Mouse (Mus musculus): ENCODE data around the gene 6030408B16Rik. TPM values are rescaled to one million over a fixed set of nuclear protein-coding genes. Genes with fewer than 3 reads are reported as not detected.

Gene 6030408B16Rik
- 1 to 10 TPM in 2 of 26 experiments, under 1 TPM in 11, not detected in 13; 0.35 to 1.2 (median 0.49) TPM for total RNA-seq (2018; cell fraction: chromatin; rRNA removed)
- total RNA-seq (2018; cell fraction: cytosol; rRNA removed) = not detected
- 1 to 10 TPM in 1 of 26 experiments, under 1 TPM in 3, not detected in 22; 0.39 to 1.3 (median 0.60) TPM for total RNA-seq (2018; cell fraction: nucleus; rRNA removed)
- polyA plus RNA-seq (2018) = not detected in 3 replicates

DNA sequence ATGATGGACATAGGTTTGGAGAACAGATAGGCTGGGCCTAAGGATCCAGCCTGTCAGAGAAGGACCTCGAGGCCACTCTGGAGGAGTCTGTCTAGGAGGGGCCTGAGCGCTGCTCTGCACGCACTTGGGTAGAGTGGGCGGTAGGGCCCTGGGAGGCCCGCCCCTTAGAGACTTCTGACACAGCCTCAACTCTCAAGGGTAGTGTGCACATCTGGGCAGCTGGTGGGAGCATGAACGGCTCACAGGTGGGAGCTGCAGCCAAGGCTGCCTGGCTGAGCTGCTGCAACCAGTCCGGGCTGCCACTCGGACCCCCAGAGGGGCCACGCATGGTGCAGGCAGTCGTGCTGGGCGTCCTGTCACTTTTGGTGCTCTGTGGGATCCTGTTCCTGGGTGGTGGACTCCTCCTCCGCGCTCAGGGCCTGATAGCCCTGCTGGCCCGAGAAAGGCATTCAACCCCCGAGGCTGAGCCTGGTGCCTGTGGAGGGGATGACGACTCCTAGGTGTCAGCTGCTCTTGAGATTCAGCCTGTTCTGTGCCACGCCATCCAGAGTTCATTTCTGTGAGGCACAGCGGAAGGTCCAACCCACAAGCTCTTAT is at the start of gene 6030408B16Rik:
Gene 6030408B16Rik, plus strand, starts transcription at position 188 of the 597 bp plus-strand sequence.
- 87% methylated on average over 18 of the region's 18 CpGs for WGBS (ENCODE audit: missing documents)
- peaks cover 35% of the 10 kb centered on the region for H3K36me3 ChIP-seq (ENCODE audit: inconsistent target)
- no peak within 1 kb of the TSS for H3K27ac ChIP-seq
- H3K79me2 ChIP-seq (ENCODE audit: inconsistent target) = peaks cover 8% of the 10 kb centered on the region; the same call in 1 of the 2 replicates
- no peak within 1 kb of the TSS for H3K4me3 ChIP-seq (ENCODE audit: inconsistent target)

DNA sequence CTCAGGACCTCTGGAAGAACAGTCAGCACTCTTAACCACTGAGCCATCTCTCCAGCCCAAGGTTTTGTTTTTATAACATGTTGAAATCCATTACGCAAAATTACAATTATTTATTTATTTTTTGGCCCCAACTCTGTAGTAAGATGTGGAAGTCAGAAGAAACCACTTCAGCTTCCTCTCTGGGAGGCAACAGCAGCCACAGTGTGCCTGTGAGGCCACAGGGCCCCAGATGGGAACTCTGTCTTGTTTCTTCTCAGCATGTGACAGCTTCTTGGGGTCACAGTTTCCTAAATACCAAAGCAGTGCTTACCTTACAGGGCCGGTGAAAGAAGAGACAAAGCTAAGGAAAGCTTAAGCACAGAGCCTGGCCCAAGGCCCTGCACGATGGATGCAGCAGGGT is 49.0 kb upstream of the 6030408B16Rik start:
- Histone ChIP-seq H3K36me3 (ENCODE audit: inconsistent target) (no peaks in the 10 kb centered on the region), H3K79me2 (ENCODE audit: inconsistent target) (no peaks in the 10 kb centered on the region), H3K4me3 (ENCODE audit: inconsistent target) (no peak overlapping the region), H3K27ac (peak overlapping the region; percentile 50)
- WGBS (ENCODE audit: missing documents) = 0% methylated on average over 3 of the region's 3 CpGs

DNA sequence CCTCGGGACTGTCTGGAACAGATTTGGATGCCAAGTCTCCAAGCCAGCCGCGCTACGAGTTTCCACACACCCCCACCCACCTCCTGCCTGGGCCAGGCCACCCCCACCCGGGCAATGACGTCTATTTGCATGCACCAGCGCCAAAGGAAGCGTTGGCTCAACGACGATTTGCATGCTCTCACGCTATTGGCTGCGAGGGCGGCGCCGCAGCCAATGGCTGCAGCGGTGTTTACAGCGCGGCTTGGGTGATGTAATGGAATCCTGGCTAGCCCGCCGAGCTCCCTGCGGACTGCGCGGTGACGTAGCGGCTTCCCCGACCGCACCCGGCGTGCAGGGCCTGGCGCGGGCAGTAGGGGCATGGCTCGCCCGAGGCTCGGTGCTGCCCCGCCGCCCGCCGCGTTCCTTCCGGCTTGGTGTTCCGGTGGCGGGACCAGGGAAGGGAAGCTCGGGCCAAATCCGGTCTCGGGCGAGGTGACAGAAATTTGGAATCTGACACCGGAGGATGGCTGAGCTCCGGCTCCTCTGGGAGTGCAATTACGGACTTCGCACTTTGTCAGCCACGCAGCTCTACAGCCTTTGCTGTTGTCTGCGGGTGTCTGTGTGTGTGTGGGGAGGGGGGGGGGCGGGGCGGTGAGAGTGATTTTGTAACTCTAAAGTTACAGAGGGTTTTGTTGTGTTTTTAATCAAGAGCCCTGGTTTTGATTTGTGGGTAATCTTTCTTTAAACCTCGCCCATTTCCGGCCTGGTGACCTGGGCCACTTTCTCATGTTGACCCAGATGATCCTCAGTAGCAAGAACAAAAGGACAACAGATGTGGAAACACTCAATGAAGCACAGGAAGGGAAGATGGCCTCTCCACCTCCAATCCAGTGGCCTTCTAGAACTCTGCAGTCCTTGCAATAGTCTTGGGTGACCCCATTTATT is 46.5 kb upstream of the 6030408B16Rik start:
- Histone ChIP-seq H3K79me2 (ENCODE audit: inconsistent target) (no peaks in the 10 kb centered on the region), H3K4me3 (ENCODE audit: inconsistent target) (peak overlapping the region; percentile 22), H3K27ac (peak overlapping the region; percentile 56), H3K36me3 (ENCODE audit: inconsistent target) (no peaks in the 10 kb centered on the region)
- under 1% methylated on average over 40 of the region's 56 CpGs for WGBS (ENCODE audit: missing documents)

DNA sequence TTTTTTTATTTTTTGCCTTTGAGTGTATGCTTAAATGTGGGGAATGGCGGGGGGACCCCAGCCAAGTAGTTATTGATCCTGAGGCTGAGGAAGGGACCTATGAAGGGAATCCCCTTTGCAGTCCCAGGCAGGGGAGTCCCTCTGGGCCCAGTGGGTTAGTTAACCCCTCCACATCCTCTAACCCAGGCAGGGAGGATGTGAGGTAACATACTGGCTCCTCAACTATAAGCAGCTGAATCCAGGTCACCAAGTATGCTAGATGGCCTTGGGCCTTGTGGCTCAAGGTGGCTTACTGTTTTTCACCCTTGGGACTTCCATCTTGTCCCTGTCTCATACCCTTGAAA is 45.9 kb upstream of the 6030408B16Rik start:
- no peaks in the 10 kb centered on the region for H3K36me3 ChIP-seq (ENCODE audit: inconsistent target)
- H3K27ac ChIP-seq = peak overlapping the region; percentile 56
- WGBS (ENCODE audit: missing documents) = 90% methylated on average over 1 of the region's 1 CpGs
- no peak overlapping the region for H3K4me3 ChIP-seq (ENCODE audit: inconsistent target)
- H3K79me2 ChIP-seq (ENCODE audit: inconsistent target) = no peaks in the 10 kb centered on the region

DNA sequence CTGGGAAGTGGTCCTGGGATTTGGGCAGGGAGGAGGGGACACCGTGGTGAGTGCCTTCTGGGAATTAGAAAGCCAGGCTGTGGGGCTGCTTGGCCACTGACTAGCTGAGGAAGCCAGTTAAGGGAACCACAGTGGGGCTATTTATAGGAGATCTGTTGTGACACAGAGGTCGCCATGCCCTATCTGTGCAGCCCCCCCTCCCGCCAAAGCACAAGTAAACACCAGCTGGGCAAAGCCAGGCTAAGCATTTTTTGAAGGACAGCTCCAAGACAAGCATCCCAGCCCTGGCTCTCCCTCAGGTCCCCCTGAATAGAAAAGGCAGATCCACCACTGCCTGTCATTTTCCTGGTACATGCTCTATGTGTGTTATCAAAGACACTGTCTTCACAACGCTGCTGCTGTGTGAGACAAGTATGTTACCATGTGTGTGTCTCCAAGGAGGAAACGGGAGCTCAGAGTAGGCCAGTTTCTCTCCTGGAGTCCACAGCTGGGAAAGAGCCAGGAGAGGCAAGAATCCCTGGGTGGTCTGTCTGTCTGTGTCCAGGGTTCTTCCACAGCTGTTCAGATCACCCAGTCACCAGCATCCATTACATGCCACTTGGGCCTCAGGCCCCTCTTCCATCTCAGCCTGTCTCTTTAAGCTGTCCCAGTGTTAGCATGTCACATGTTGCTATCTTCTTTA is 44.8 kb upstream of the 6030408B16Rik start:
- Histone ChIP-seq H3K36me3 (ENCODE audit: inconsistent target) (no peaks in the 10 kb centered on the region), H3K27ac (peak overlapping the region; percentile 19; the same call in 1 of the 2 replicates), H3K4me3 (ENCODE audit: inconsistent target) (no peak overlapping the region), H3K79me2 (ENCODE audit: inconsistent target) (no peaks in the 10 kb centered on the region)
- WGBS (ENCODE audit: missing documents) = 25% methylated on average over 5 of the region's 5 CpGs

DNA sequence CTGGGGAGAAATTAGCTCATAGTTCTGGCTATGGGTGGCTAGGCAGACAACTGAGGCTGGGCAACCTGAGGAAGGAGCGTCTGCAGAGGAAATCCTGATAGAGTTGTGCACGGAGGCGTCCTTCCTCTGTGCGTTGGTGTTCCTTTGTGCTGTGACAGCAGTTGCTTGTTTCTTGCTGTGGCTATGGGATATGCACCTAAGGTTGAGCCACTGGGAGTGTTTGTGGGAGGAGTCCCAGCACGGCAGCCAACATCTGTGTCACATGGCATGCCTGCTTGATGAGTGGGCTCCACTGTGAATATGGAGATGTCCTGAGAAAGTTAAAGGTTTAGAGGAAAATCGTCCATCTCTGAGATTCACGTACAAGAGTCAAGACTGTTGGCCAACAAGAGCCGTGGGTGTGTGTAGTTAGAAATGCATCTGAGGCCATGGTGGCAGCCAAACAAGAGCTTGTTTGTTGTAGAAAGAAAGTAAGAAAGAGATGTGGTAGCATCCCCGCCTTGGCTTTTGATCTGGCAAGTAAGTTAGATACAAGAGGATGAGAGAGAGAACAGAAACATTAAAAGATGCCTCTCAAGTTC is 42.7 kb upstream of the 6030408B16Rik start:
- Histone ChIP-seq H3K4me3 (ENCODE audit: inconsistent target) (no peak overlapping the region), H3K79me2 (ENCODE audit: inconsistent target) (no peaks in the 10 kb centered on the region), H3K27ac (no peak overlapping the region), H3K36me3 (ENCODE audit: inconsistent target) (no peaks in the 10 kb centered on the region)
- WGBS (ENCODE audit: missing documents) = 74% methylated on average over 9 of the region's 9 CpGs

DNA sequence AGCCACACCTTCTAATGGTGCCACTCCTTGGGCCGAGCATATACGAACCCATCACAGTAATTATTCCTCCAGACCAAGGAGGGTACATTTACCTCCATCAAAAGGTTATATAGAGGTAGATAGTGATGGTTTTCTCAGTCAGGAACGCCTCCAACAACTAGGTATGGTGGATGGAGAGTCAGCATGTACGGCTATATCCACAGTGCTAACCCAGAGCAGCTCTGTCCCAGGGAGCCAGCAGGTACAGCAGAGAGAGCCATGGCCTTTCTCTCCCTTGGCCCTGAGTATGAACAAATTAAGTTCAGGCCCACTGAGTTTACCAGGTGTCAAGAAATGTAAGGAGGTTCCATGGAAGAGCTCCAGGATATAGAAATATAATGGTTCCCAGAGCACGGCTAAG is 41.1 kb upstream of the 6030408B16Rik start:
- Histone ChIP-seq H3K79me2 (ENCODE audit: inconsistent target) (no peaks in the 10 kb centered on the region), H3K27ac (peak overlapping the region; percentile 10; the same call in 1 of the 2 replicates), H3K36me3 (ENCODE audit: inconsistent target) (no peaks in the 10 kb centered on the region), H3K4me3 (ENCODE audit: inconsistent target) (no peak overlapping the region)
- 99% methylated on average over 5 of the region's 5 CpGs for WGBS (ENCODE audit: missing documents)

DNA sequence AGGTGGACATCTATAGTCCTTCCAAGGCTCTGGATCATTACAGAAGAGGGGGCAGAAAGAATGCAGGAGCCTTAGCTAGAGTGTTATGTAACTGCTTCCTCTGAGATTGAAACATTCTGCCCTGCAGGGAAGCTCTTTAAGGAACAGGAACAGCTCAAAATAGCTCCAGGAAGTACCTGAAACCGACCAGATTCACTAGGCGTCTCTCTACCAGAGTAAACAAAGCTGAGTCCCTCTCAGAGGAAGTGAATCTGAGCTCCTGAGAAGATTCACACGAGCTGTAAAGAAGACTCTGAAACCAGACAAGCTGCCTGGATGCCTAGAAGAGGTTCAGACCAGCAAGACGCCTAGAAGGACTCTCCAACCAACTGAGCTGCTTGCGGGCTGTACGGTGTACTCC is 40.4 kb upstream of the 6030408B16Rik start:
- Histone ChIP-seq H3K79me2 (ENCODE audit: inconsistent target) (no peaks in the 10 kb centered on the region), H3K36me3 (ENCODE audit: inconsistent target) (no peaks in the 10 kb centered on the region), H3K4me3 (ENCODE audit: inconsistent target) (no peak overlapping the region), H3K27ac (peak overlapping the region; percentile 10; the same call in 1 of the 2 replicates)
- WGBS (ENCODE audit: missing documents) = 52% methylated on average over 6 of the region's 6 CpGs

DNA sequence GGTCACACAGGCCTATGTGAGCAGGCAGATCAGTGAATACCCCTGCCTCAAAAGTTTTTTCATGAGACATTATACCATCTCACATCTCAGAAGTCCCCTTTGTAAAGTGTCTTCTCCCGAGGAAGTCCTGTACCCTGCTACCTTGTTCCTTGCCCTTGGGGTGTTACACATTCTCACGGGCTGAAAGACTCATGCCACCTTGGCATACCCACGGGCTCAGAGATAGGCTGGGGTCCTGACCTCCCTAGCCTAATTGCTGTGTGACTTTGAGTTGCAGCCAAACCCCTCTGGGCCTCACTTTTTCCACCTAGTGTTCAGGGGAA is 39.5 kb upstream of the 6030408B16Rik start:
- H3K27ac ChIP-seq = no peak overlapping the region
- peak overlapping the region; percentile 11; the same call in 1 of the 2 replicates for H3K4me3 ChIP-seq (ENCODE audit: inconsistent target)
- 54% methylated on average over 3 of the region's 3 CpGs for WGBS (ENCODE audit: missing documents)

DNA sequence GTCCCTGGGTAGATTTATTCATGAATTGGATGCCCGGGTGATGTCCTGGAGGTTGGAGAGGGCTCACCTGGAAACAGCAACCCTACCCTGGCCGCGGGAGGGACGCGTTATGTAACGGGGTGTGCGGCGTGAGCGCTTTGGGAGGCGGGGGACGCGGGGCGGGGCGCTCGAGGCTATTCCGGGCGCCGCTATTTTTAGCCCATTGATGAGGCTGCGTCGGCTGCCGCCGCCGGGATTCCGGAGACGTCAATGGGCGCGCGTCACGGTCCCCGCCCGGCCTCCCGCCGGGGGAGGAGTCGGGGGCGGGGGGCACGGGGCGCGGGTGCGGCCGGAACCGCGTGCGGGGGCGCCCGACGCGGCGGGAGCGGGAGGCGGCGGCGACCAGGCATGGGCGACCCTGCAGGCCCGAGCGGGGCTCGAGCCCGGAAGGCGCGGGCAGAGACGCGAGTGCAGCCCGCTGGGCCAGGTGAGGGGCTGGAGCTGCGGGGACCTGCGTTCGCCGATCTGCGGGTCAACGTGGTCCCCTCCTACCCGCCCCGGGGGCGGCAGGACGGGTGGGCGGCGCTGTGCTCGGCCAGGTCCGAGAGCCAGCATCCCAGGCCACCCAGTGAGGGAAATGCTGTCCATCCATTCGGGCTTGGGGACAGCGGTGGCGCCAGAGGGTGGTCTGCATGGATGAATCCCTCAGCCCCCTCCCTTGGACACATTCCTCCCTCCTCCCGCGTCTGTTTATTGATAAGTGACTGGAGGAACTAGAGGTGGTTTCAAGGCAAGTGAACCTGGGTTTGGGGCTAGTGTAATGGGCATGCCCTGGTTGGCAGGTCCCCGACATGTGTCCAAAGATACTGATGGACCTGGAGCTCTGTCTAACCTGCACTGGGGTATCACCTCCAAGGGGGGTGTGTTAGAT is 38.9 kb upstream of the 6030408B16Rik start, which contains the start of gene Nr4a1:
Gene Nr4a1, plus strand, starts transcription at position 384 of the 910 bp plus-strand sequence.
- Histone ChIP-seq H3K27ac (no peak within 1 kb of the TSS), H3K4me3 (ENCODE audit: inconsistent target) (peak within 1 kb of the TSS; percentile 11; the same call in 1 of the 2 replicates), H3K36me3 (ENCODE audit: inconsistent target) (no peaks in the 10 kb centered on the region), H3K79me2 (ENCODE audit: inconsistent target) (no peaks in the 10 kb centered on the region)
- 9% methylated on average over 71 of the region's 82 CpGs for WGBS (ENCODE audit: missing documents)

More for the DNA sequence above, 39.5 kb upstream of the 6030408B16Rik start:
- Histone ChIP-seq H3K36me3 (ENCODE audit: inconsistent target) (no peaks in the 10 kb centered on the region), H3K79me2 (ENCODE audit: inconsistent target) (no peaks in the 10 kb centered on the region)

DNA sequence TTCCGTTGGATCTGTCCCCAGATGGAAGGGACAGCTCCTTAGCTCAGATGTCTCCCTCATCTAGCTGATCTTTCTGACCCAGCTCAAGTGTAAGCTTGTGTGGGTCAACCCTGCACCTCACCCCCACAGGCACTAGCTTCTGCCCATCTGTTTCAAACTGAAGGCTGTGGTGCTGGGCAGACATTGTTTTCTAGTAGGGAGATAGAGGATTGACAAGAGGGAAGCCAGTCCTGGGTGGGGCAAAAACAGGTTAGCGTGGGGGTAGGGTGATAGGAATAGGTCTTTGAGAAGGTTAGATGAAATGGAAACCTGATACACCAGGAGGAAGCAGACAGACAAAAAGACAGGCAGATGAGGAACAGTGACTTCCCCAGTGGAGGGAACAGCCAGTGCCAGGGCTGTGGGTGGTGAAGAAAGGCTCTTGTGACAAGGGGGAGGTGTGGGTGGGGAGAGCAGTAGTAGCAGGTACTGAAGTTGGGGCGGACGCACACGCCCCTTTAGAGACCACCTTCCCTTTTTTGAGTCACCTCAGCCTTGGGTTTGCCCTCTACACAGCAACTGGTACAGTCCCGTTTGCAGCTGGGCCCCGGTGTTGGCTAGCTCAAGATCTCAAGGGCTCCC is 37.1 kb upstream of the 6030408B16Rik start:
- H3K27ac ChIP-seq = no peak overlapping the region
- WGBS (ENCODE audit: missing documents) = 46% methylated on average over 7 of the region's 7 CpGs

DNA sequence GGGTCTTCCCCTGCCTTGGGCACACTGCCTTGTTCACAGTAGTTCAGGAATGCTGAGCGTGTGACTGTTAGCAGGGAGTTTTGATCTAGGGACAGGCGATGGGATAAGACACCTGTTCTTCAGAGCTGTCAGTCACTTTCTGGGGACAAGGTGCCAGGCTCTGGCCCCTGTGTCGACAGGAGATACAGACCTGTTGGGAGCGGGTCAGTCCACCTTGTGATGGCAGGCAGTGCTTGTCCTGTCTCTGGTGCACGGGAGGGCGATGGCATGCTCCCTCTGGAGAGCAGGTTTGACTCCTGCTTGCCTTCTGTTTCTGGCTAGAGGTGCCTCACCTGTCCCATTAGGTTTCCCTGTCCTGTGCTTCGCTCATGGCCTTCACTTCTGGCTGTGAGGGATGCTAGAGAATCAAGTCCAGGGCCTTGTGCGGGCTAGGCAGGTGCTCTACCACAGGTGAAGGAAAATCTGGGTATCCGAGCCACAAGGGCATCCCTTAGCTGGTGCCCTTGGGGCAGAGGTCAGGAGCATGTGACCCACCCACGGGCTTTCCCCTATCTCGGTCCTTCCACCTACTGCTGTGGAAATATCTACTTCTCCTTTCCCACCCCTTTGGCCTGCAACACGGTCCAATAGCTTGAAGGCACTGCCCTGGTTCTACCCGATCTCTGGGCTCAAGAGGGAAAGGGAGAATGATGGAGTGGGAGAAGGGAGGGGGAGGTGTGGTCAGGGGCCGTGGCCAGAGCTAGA is 36.4 kb upstream of the 6030408B16Rik start:
- Histone ChIP-seq H3K79me2 (ENCODE audit: inconsistent target) (no peaks in the 10 kb centered on the region), H3K27ac (no peak overlapping the region), H3K4me3 (ENCODE audit: inconsistent target) (no peak overlapping the region), H3K36me3 (ENCODE audit: inconsistent target) (no peaks in the 10 kb centered on the region)
- 71% methylated on average over 13 of the region's 14 CpGs for WGBS (ENCODE audit: missing documents)

More for the DNA sequence above, 37.1 kb upstream of the 6030408B16Rik start:
- H3K79me2 ChIP-seq (ENCODE audit: inconsistent target) = no peaks in the 10 kb centered on the region
- H3K4me3 ChIP-seq (ENCODE audit: inconsistent target) = no peak overlapping the region
- H3K36me3 ChIP-seq (ENCODE audit: inconsistent target) = no peaks in the 10 kb centered on the region

Measured in macrophage (primary cell).